Mouse (Mus musculus): ENCODE results near the gene Gramd4.

- TF ChIP-seq CTCF (IDR thresholded peaks at IDR 0.05; ENCODE audit: borderline replicate concordance, insufficient read depth, low read length) = no peak
- no peak for TF ChIP-seq POLR2A (IDR thresholded peaks at IDR 0.05; ENCODE audit: low read depth, low read length)
Measured at GRCm38 (mm10) chr15:86074171-86074937, 16.9 kb downstream of the Gramd4 start.

All from embryonic fibroblast, embryonic 13.5 days (primary cell).